ENCODE assay signal across 10 mouse cellular contexts in genomic region chr11:96091073-96091472, GRCm38 (mm10). TPM values are rescaled to one million over a fixed set of nuclear protein-coding genes. Genes with fewer than 3 reads are reported as not detected.
DNase-seq lines count a peak whose midpoint lies in the region; ATAC-seq and TF ChIP-seq lines count a peak whose summit lies in the region.
"Had no signal": no experiment of that assay in that cellular context is flagged by ENCODE, and none has a peak within 500 bp of the region (broad histone marks: within the 10 kb centered on the region; RNA-seq: fewer than 3 reads in every experiment).

No protein-coding gene starts in this region.

- no peak overlapping the region for H3K9ac ChIP-seq in hindbrain, embryonic 16.5 days (ENCODE audit: low read depth, low read length)
- H3K9ac ChIP-seq: limb, embryonic 13.5 days; neural tube, embryonic 12.5 days had no signal

- 0 out of 2 replicates have a peak, but pooled peaks cover 4% of the 10 kb centered on the region for H3K9me3 ChIP-seq in hindbrain, embryonic 10.5 days
- H3K9me3 ChIP-seq in hindbrain, embryonic 16.5 days (ENCODE audit: control insufficient read depth, low read length) = peaks cover 3% of the 10 kb centered on the region; the same call in 1 of the 2 replicates
- H3K9me3 ChIP-seq: limb, embryonic 13.5 days; neural tube, embryonic 12.5 days had no signal

- peaks cover 3% of the 10 kb centered on the region; the same call in 1 of the 2 replicates for H3K27me3 ChIP-seq in hindbrain, embryonic 10.5 days (ENCODE audit: insufficient read depth, poor library complexity, severe bottlenecking)
- no peaks in the 10 kb centered on the region for H3K27me3 ChIP-seq in hindbrain, embryonic 16.5 days (replicated peaks; ENCODE audit: control insufficient read depth, insufficient read depth, low read length)
- H3K27me3 ChIP-seq in spleen, adult 2 months (ENCODE audit: control insufficient read depth, insufficient read depth, low read length) = no peaks in the 10 kb centered on the region

- no peak overlapping the region for H3K27ac ChIP-seq in hindbrain, embryonic 10.5 days
- no peak overlapping the region for H3K27ac ChIP-seq in hindbrain, embryonic 16.5 days (ENCODE audit: low read depth, low read length)
- no peak overlapping the region for H3K27ac ChIP-seq in spleen, adult 2 months (ENCODE audit: insufficient read depth, low read length)
- H3K27ac ChIP-seq: limb, embryonic 13.5 days; neural tube, embryonic 12.5 days had no signal

- H3K4me1 ChIP-seq in hindbrain, embryonic 10.5 days (replicated peaks) = no peaks in the 10 kb centered on the region
- H3K4me1 ChIP-seq in hindbrain, embryonic 16.5 days (ENCODE audit: control insufficient read depth, insufficient read depth, low read depth, low read length) = no peaks in the 10 kb centered on the region
- no peaks in the 10 kb centered on the region for H3K4me1 ChIP-seq in spleen, adult 2 months (ENCODE audit: control insufficient read depth, insufficient read depth, insufficient read length)
- H3K4me1 ChIP-seq: limb, embryonic 13.5 days; neural tube, embryonic 12.5 days had no signal

- H3K36me3 ChIP-seq in hindbrain, embryonic 10.5 days = no peaks in the 10 kb centered on the region
- H3K36me3 ChIP-seq in hindbrain, embryonic 16.5 days (ENCODE audit: control insufficient read depth, insufficient read depth, low read length) = no peaks in the 10 kb centered on the region
- no peaks in the 10 kb centered on the region for H3K36me3 ChIP-seq in spleen, adult 2 months (ENCODE audit: control insufficient read depth, insufficient read depth, low read length)
- H3K36me3 ChIP-seq: limb, embryonic 13.5 days; neural tube, embryonic 12.5 days had no signal

- WGBS in hindbrain, embryonic 10.5 days = 68% methylated on average over 2 of the region's 2 CpGs
- 68% methylated on average over 2 of the region's 2 CpGs for WGBS in hindbrain, embryonic 16.5 days
- 62% methylated on average over 2 of the region's 2 CpGs for WGBS in spleen, adult 2 months

- TF ChIP-seq POLR2A in spleen, adult 2 months (IDR thresholded peaks at IDR 0.05; ENCODE audit: low read depth, low read length) = no peak

- no peak overlapping the region for H3K4me2 ChIP-seq in hindbrain, embryonic 16.5 days (ENCODE audit: low read length)
- H3K4me2 ChIP-seq: limb, embryonic 13.5 days; neural tube, embryonic 12.5 days had no signal

- H3K4me3 ChIP-seq in hindbrain, embryonic 10.5 days = no peak overlapping the region
- H3K4me3 ChIP-seq in hindbrain, embryonic 16.5 days (ENCODE audit: low read length) = no peak overlapping the region
- H3K4me3 ChIP-seq in spleen, adult 2 months (ENCODE audit: extremely low read depth, insufficient read depth, insufficient read length) = no peak overlapping the region
- H3K4me3 ChIP-seq: limb, embryonic 13.5 days; neural tube, embryonic 12.5 days had no signal

- no peak for ATAC-seq in hindbrain, embryonic 16.5 days

- peak; percentile 7 for DNase-seq in hindbrain, embryonic 10.5 days (ENCODE audit: low spot score)
- no peak for DNase-seq in spleen, adult 2 months (ENCODE audit: low read depth in 1 of 2, low spot score in 2 of 2)
- no peak for DNase-seq in spleen, postnatal 10 days (ENCODE audit: low spot score in 2 of 2)
- peak; percentile 45 for DNase-seq in adipocyte (ENCODE audit: low spot score)
- peak; percentile 60 for DNase-seq in retina, embryonic 14.5 days (ENCODE audit: low spot score)
- no peak for DNase-seq in spleen, adult 12 weeks (ENCODE audit: low spot score)
- no peak for DNase-seq in right cerebral cortex, postnatal 36 days (ENCODE audit: low spot score in 2 of 2)

- TF ChIP-seq CTCF in spleen, adult 2 months (IDR thresholded peaks at IDR 0.05; ENCODE audit: extremely low read depth, insufficient read depth, insufficient read length, insufficient replicate concordance) = peak; percentile 12; the same call in 1 of the 2 replicates

RNA-seq across cellular contexts. Expression of gene Atp5g1, which starts 15.6 kb away (rescaled TPM):
- 582 and 586 TPM in 2 replicates for polyA plus RNA-seq in hindbrain, embryonic 10.5 days (2016; fragmentation: Nextera tagmentation; extraction: Ambion mirVana)
- 787 and 865 TPM in 2 replicates for polyA plus RNA-seq in hindbrain, embryonic 16.5 days (2015; fragmentation: Nextera tagmentation; extraction: Ambion mirVana)
- polyA plus RNA-seq in spleen, adult 2 months (2012; rRNA removed) = 193 and 219 TPM in 2 replicates

RNA-seq across cellular contexts. Expression of gene Calcoco2, which starts 20.7 kb away (rescaled TPM):
- not detected in 2 replicates for polyA plus RNA-seq in hindbrain, embryonic 10.5 days (2016; fragmentation: Nextera tagmentation; extraction: Ambion mirVana)
- polyA plus RNA-seq in hindbrain, embryonic 16.5 days (2015; fragmentation: Nextera tagmentation; extraction: Ambion mirVana) = not detected in 2 replicates
- not detected in 2 replicates for polyA plus RNA-seq in spleen, adult 2 months (2012; rRNA removed)
- polyA plus RNA-seq: limb, embryonic 13.5 days; neural tube, embryonic 12.5 days had no signal

RNA-seq across cellular contexts. Expression of gene Ube2z, which starts 25.9 kb away (rescaled TPM):
- polyA plus RNA-seq in hindbrain, embryonic 10.5 days (2016; fragmentation: Nextera tagmentation; extraction: Ambion mirVana) = 28.6 and 28.7 TPM in 2 replicates
- 37.5 and 38.4 TPM in 2 replicates for polyA plus RNA-seq in hindbrain, embryonic 16.5 days (2015; fragmentation: Nextera tagmentation; extraction: Ambion mirVana)
- 20.1 and 20.2 TPM in 2 replicates for polyA plus RNA-seq in spleen, adult 2 months (2012; rRNA removed)

RNA-seq across cellular contexts. Expression of gene Ttll6, which starts 42.5 kb away (rescaled TPM):
- polyA plus RNA-seq in hindbrain, embryonic 10.5 days (2016; fragmentation: Nextera tagmentation; extraction: Ambion mirVana) = 0.08 TPM in 1 of 2 replicates, not detected in the other
- polyA plus RNA-seq in hindbrain, embryonic 16.5 days (2015; fragmentation: Nextera tagmentation; extraction: Ambion mirVana) = 0.27 and 0.36 TPM in 2 replicates
- polyA plus RNA-seq in spleen, adult 2 months (2012; rRNA removed) = not detected in 2 replicates
- polyA plus RNA-seq: limb, embryonic 13.5 days; neural tube, embryonic 12.5 days had no signal

RNA-seq across cellular contexts. Expression of gene Snf8, which starts 56.4 kb away (rescaled TPM):
- 118 and 126 TPM in 2 replicates for polyA plus RNA-seq in hindbrain, embryonic 10.5 days (2016; fragmentation: Nextera tagmentation; extraction: Ambion mirVana)
- 120 and 132 TPM in 2 replicates for polyA plus RNA-seq in hindbrain, embryonic 16.5 days (2015; fragmentation: Nextera tagmentation; extraction: Ambion mirVana)
- polyA plus RNA-seq in spleen, adult 2 months (2012; rRNA removed) = 15.6 and 18.1 TPM in 2 replicates

Comparison
In these comparisons a context has a peak if more than half of its experiments do, and no peak if none do; other contexts are left out.
1. DNase-seq: peak in hindbrain, embryonic 10.5 days (single experiment), adipocyte (single experiment) and retina, embryonic 14.5 days (single experiment); none in spleen, adult 2 months (0 of 2), spleen, postnatal 10 days (0 of 2), spleen, adult 12 weeks (single experiment) and right cerebral cortex, postnatal 36 days (0 of 2).